Mouse (Mus musculus): ENCODE results near the gene Tmem120b.
A peak's percentile ranks its signal among the peaks of the same experiment; 100 is the strongest.

Gene Tmem120b

GRCm38 (mm10) chr5:123128426-123129169, 60.4 kb downstream of the Tmem120b start:
- DNase-seq (ENCODE audit: low spot score in 2 of 2), result peak; percentile 81 to 87

GRCm38 (mm10) chr5:123129170-123129757, 61.0 kb downstream of the Tmem120b start:
- no peak for DNase-seq (ENCODE audit: low spot score in 2 of 2)

GRCm38 (mm10) chr5:123130030-123130813, 62.0 kb downstream of the Tmem120b start:
- DNase-seq (ENCODE audit: low spot score in 2 of 2), result no peak

GRCm38 (mm10) chr5:123130814-123131148, 62.6 kb downstream of the Tmem120b start:
- no peak for DNase-seq (ENCODE audit: low spot score in 2 of 2)

GRCm38 (mm10) chr5:123132308-123133071, 64.3 kb downstream of the Tmem120b start, which contains the start of gene Rhof:
TSS of gene Rhof (minus strand) at chr5:123132692.
- peak; percentile 82 to 91 for DNase-seq (ENCODE audit: low spot score in 2 of 2)

GRCm38 (mm10) chr5:123133083-123133783, 65.0 kb downstream of the Tmem120b start:
- DNase-seq (ENCODE audit: low spot score in 2 of 2), result peak; percentile 86 to 91

GRCm38 (mm10) chr5:123133784-123134143, 65.5 kb downstream of the Tmem120b start:
- no peak for DNase-seq (ENCODE audit: low spot score in 2 of 2)

GRCm38 (mm10) chr5:123134186-123134874, 66.1 kb downstream of the Tmem120b start:
- DNase-seq (ENCODE audit: low spot score in 2 of 2), result no peak

- DNase-seq (ENCODE audit: low spot score in 2 of 2), result no peak
These were observed 66.7 kb downstream of the Tmem120b start for GRCm38 (mm10) chr5:123134875-123135382.

GRCm38 (mm10) chr5:123135471-123136360, 67.5 kb downstream of the Tmem120b start:
- DNase-seq (ENCODE audit: low spot score in 2 of 2), result no peak

- peak; percentile 63 for DNase-seq (ENCODE audit: low spot score in 2 of 2)
These were observed 68.3 kb downstream of the Tmem120b start for GRCm38 (mm10) chr5:123136361-123137043.

GRCm38 (mm10) chr5:123137044-123137909, 69.1 kb downstream of the Tmem120b start:
- DNase-seq (ENCODE audit: low spot score in 2 of 2), result peak; percentile 50 to 59

- DNase-seq (ENCODE audit: low spot score in 2 of 2), result no peak
These were observed 69.7 kb downstream of the Tmem120b start for GRCm38 (mm10) chr5:123137910-123138229.

GRCm38 (mm10) chr5:123138230-123138911, 70.2 kb downstream of the Tmem120b start:
- peak; percentile 46 to 53 for DNase-seq (ENCODE audit: low spot score in 2 of 2)

GRCm38 (mm10) chr5:123138953-123139721, 70.9 kb downstream of the Tmem120b start:
- DNase-seq (ENCODE audit: low spot score in 2 of 2), result peak; percentile 65 to 68
